Mouse (Mus musculus): ENCODE measurements at regions not wholly inside any gene's neighbourhood (a gene's known extent, or its start where the extent isn't known, plus 50 kb on each side); places are given as distances from the start of the nearest gene placed in this dataset.
A peak's percentile ranks its signal among the peaks of the same experiment; 100 is the strongest.

- peak; percentile 7 for DNase-seq (ENCODE audit: inconsistent ontology term)
Measured at GRCm38 (mm10) chr6:7941786-7942185, 97.1 kb downstream of the C1galt1 start.

GRCm38 (mm10) chr6:7943192-7943591 is 98.5 kb downstream of the C1galt1 start:
- no peak for DNase-seq (ENCODE audit: inconsistent ontology term)

- no peak for DNase-seq (ENCODE audit: inconsistent ontology term)
Measured at GRCm38 (mm10) chr6:7943656-7944055, 99.0 kb downstream of the C1galt1 start.
